Mouse (Mus musculus) spleen, adult 2 months (tissue): Measurements from ENCODE around the gene Ptch1.

Experiments
- CTCF ChIP-seq: fragments of 200-500 bp; IDR thresholded peaks from 2 replicates; pipeline ENCODE4 v1.5.1; 2011; ENCODE audit warnings: mild to moderate bottlenecking, inconsistent platforms; ENCODE audit not compliant: insufficient read depth, insufficient read length, insufficient replicate concordance; ENCODE audit errors: extremely low read depth
- POLR2A ChIP-seq: fragments of 200-500 bp; IDR thresholded peaks from 2 replicates; pipeline ENCODE4 v1.6.1; 2011; ENCODE audit warnings: low read depth, low read length, inconsistent platforms

GRCm38 (mm10) chr13:63549210-63549609 is 24.2 kb downstream of the Ptch1 start:
- no peak for TF ChIP-seq CTCF
- TF ChIP-seq POLR2A, result no peak
